ENCODE assay signal across 11 mouse cellular contexts in genomic region chr17:14904206-14904605, GRCm38 (mm10). TPM values are rescaled to one million over a fixed set of nuclear protein-coding genes. Genes with fewer than 3 reads are reported as not detected.
A peak's percentile ranks its signal among the peaks of the same experiment; 100 is the strongest.
DNase-seq lines count a peak whose midpoint lies in the region; ATAC-seq and TF ChIP-seq lines count a peak whose summit lies in the region.
"Had no signal": no experiment of that assay in that cellular context is flagged by ENCODE, and none has a peak within 500 bp of the region (broad histone marks: within the 10 kb centered on the region; RNA-seq: fewer than 3 reads in every experiment).

No protein-coding gene starts in this region.

- 90% methylated on average over 6 of the region's 6 CpGs for WGBS in midbrain, embryonic 13.5 days
- WGBS in midbrain, embryonic 10.5 days = 86% methylated on average over 6 of the region's 6 CpGs
- 93% methylated on average over 6 of the region's 6 CpGs for WGBS in midbrain, postnatal 0 days

- no peak overlapping the region for H3K4me2 ChIP-seq in midbrain, embryonic 13.5 days (replicated peaks)
- no peak overlapping the region for H3K4me2 ChIP-seq in midbrain, postnatal 0 days (ENCODE audit: low read depth, low read length, poor library complexity, severe bottlenecking)
- H3K4me2 ChIP-seq: embryonic facial prominence, embryonic 12.5 days; forebrain, embryonic 13.5 days; heart, embryonic 13.5 days; hindbrain, embryonic 15.5 days had no signal

- H3K36me3 ChIP-seq in midbrain, embryonic 13.5 days = no peaks in the 10 kb centered on the region
- H3K36me3 ChIP-seq in midbrain, embryonic 10.5 days = no peaks in the 10 kb centered on the region
- H3K36me3 ChIP-seq in midbrain, postnatal 0 days (ENCODE audit: insufficient read depth, low read length) = no peaks in the 10 kb centered on the region
- H3K36me3 ChIP-seq: embryonic facial prominence, embryonic 12.5 days; heart, embryonic 13.5 days; hindbrain, embryonic 15.5 days had no signal

- peak; percentile 81 for DNase-seq in heart, adult 11 months
- DNase-seq in heart, postnatal 4 days = no peak
- DNase-seq in midbrain, embryonic 10.5 days (ENCODE audit: low spot score) = no peak
- DNase-seq in midbrain, postnatal 0 days (ENCODE audit: low spot score) = no peak

- H3K4me3 ChIP-seq in midbrain, embryonic 13.5 days (replicated peaks) = no peak overlapping the region
- H3K4me3 ChIP-seq in midbrain, embryonic 10.5 days = no peak overlapping the region
- no peak overlapping the region for H3K4me3 ChIP-seq in midbrain, postnatal 0 days (ENCODE audit: low read depth, low read length)
- H3K4me3 ChIP-seq: embryonic facial prominence, embryonic 12.5 days; forebrain, embryonic 13.5 days; heart, embryonic 13.5 days; hindbrain, embryonic 15.5 days had no signal

- no peaks in the 10 kb centered on the region for H3K27me3 ChIP-seq in midbrain, embryonic 13.5 days
- H3K27me3 ChIP-seq in midbrain, embryonic 10.5 days (ENCODE audit: low read depth, poor library complexity, severe bottlenecking) = no peaks in the 10 kb centered on the region
- no peaks in the 10 kb centered on the region for H3K27me3 ChIP-seq in midbrain, postnatal 0 days (ENCODE audit: insufficient read depth, low read length)
- H3K27me3 ChIP-seq: embryonic facial prominence, embryonic 12.5 days; forebrain, embryonic 13.5 days; hindbrain, embryonic 15.5 days had no signal

- H3K4me1 ChIP-seq in midbrain, embryonic 13.5 days (replicated peaks) = no peaks in the 10 kb centered on the region
- 0 out of 2 replicates have a peak, but pooled peaks cover 2% of the 10 kb centered on the region for H3K4me1 ChIP-seq in midbrain, embryonic 10.5 days
- H3K4me1 ChIP-seq in midbrain, postnatal 0 days (ENCODE audit: insufficient read depth, low read length) = no peaks in the 10 kb centered on the region
- H3K4me1 ChIP-seq: embryonic facial prominence, embryonic 12.5 days; forebrain, embryonic 13.5 days; heart, embryonic 13.5 days; hindbrain, embryonic 15.5 days had no signal

- no peaks in the 10 kb centered on the region for H3K9me3 ChIP-seq in midbrain, embryonic 13.5 days
- no peaks in the 10 kb centered on the region for H3K9me3 ChIP-seq in midbrain, embryonic 10.5 days (replicated peaks)
- H3K9me3 ChIP-seq in midbrain, postnatal 0 days (ENCODE audit: low read length) = no peaks in the 10 kb centered on the region
- H3K9me3 ChIP-seq: embryonic facial prominence, embryonic 12.5 days; forebrain, embryonic 13.5 days; heart, embryonic 13.5 days; hindbrain, embryonic 15.5 days had no signal

- no peak for ATAC-seq in midbrain, embryonic 13.5 days
- ATAC-seq in common myeloid progenitor, adult 5-6 weeks (replicated peaks; ENCODE audit: low read depth, poor library complexity, severe bottlenecking) = 0 out of 2 replicates have a peak, but pooled peaks have one; percentile 4
- ATAC-seq in midbrain, postnatal 0 days (ENCODE audit: low FRiP score) = 0 out of 2 replicates have a peak, but pooled peaks have one; percentile 4
- ATAC-seq: intestine, postnatal 0 days had no signal

- H3K27ac ChIP-seq in midbrain, embryonic 13.5 days = no peak overlapping the region
- no peak overlapping the region for H3K27ac ChIP-seq in midbrain, embryonic 10.5 days (replicated peaks)
- no peak overlapping the region for H3K27ac ChIP-seq in midbrain, postnatal 0 days (ENCODE audit: low read depth, low read length)
- H3K27ac ChIP-seq: embryonic facial prominence, embryonic 12.5 days; forebrain, embryonic 13.5 days; heart, embryonic 13.5 days; hindbrain, embryonic 15.5 days had no signal

- no peak for TF ChIP-seq CTCF in midbrain, postnatal 0 days (IDR thresholded peaks at IDR 0.05)

- 0 out of 2 replicates have a peak overlapping the region, but pooled peaks have one; percentile 10 for H3K9ac ChIP-seq in midbrain, embryonic 13.5 days (replicated peaks)
- H3K9ac ChIP-seq in midbrain, postnatal 0 days (replicated peaks; ENCODE audit: low read length, poor library complexity, severe bottlenecking) = no peak overlapping the region
- H3K9ac ChIP-seq: embryonic facial prominence, embryonic 12.5 days; forebrain, embryonic 13.5 days; heart, embryonic 13.5 days; hindbrain, embryonic 15.5 days had no signal

RNA-seq across cellular contexts. Expression of gene Wdr27, which starts 38.8 kb away (rescaled TPM):
- total RNA-seq in heart, postnatal 4 days (2021) = 1 to 10 TPM in 1 of 2 experiments, under 1 TPM in 1; 0.81 to 1.3 TPM
- 4.7 and 9.0 TPM in 2 replicates for polyA plus RNA-seq in midbrain, embryonic 13.5 days (2015; fragmentation: Nextera tagmentation; extraction: Ambion mirVana)
- 6.0 and 6.3 TPM in 2 replicates for polyA plus RNA-seq in midbrain, embryonic 10.5 days (2016; fragmentation: Nextera tagmentation; extraction: Ambion mirVana)
- 5.7 TPM in 1 of 2 replicates, not detected in the other for total RNA-seq in common myeloid progenitor, adult 5-6 weeks (2017)
- 1.0 and 2.8 TPM in 2 replicates for total RNA-seq in midbrain, postnatal 0 days (2014; rRNA removed)
- polyA plus RNA-seq in midbrain, postnatal 0 days (2015; fragmentation: Nextera tagmentation; extraction: Ambion mirVana) = 10.0 and 14.6 TPM in 2 replicates

RNA-seq across cellular contexts. Expression of gene 1600012H06Rik, which starts 38.8 kb away (rescaled TPM):
- total RNA-seq in heart, postnatal 4 days (2021) = 10 to 100 TPM; 18.6 to 18.9 TPM
- 27.4 and 28.2 TPM in 2 replicates for polyA plus RNA-seq in midbrain, embryonic 13.5 days (2015; fragmentation: Nextera tagmentation; extraction: Ambion mirVana)
- polyA plus RNA-seq in midbrain, embryonic 10.5 days (2016; fragmentation: Nextera tagmentation; extraction: Ambion mirVana) = 29.5 and 33.9 TPM in 2 replicates
- total RNA-seq in common myeloid progenitor, adult 5-6 weeks (2017) = 7.7 and 8.0 TPM in 2 replicates
- 15.3 and 16.5 TPM in 2 replicates for total RNA-seq in midbrain, postnatal 0 days (2014; rRNA removed)
- 20.2 and 21.1 TPM in 2 replicates for polyA plus RNA-seq in midbrain, postnatal 0 days (2015; fragmentation: Nextera tagmentation; extraction: Ambion mirVana)

RNA-seq across cellular contexts. Expression of gene Phf10, which starts 56.9 kb away (rescaled TPM):
- 10 to 100 TPM; 67.8 to 69.4 TPM for total RNA-seq in heart, postnatal 4 days (2021)
- polyA plus RNA-seq in midbrain, embryonic 13.5 days (2015; fragmentation: Nextera tagmentation; extraction: Ambion mirVana) = 19.0 and 19.2 TPM in 2 replicates
- polyA plus RNA-seq in midbrain, embryonic 10.5 days (2016; fragmentation: Nextera tagmentation; extraction: Ambion mirVana) = 22.7 and 27.7 TPM in 2 replicates
- 105 and 124 TPM in 2 replicates for total RNA-seq in common myeloid progenitor, adult 5-6 weeks (2017)
- 48.8 and 49.9 TPM in 2 replicates for total RNA-seq in midbrain, postnatal 0 days (2014; rRNA removed)
- 12.3 and 14.3 TPM in 2 replicates for polyA plus RNA-seq in midbrain, postnatal 0 days (2015; fragmentation: Nextera tagmentation; extraction: Ambion mirVana)
